Mouse (Mus musculus) mammary gland, adult 2 months (tissue): ENCODE data around the gene Slf2. TPM values are rescaled to one million over a fixed set of nuclear protein-coding genes. Genes with fewer than 3 reads are reported as not detected.

Source experiments
- polyA plus RNA-seq: library from polyadenylated mRNA; depleted of rRNA; stranded (reverse); fragments of >200 nt; gene quantifications from 2 replicates; pipeline ENCODE4 v1.2.3, GENCODE M21; 2012; ENCODE audit warnings: low replicate concordance; rRNA removed

Slf2 gene
- polyA plus RNA-seq: 27.0 and 109 TPM in 2 replicates

GRCm38 (mm10) chr19:44930744-44931453 lies at the start of gene Slf2:
Slf2 (plus strand) TSS chr19:44931151.

GRCm38 (mm10) chr19:44988831-44989566 lies 58.0 kb downstream of the Slf2 start, which contains the start of gene Sema4g:
Sema4g (plus strand) TSS chr19:44989101.

GRCm38 (mm10) chr19:45005444-45005843 lies 74.5 kb downstream of the Slf2 start, which contains the start of gene Twnk:
Twnk (plus strand) TSS chr19:45005663.

GRCm38 (mm10) chr19:45005957-45006712 lies 75.2 kb downstream of the Slf2 start, which contains the start of gene Mrpl43:
Mrpl43 (minus strand) TSS chr19:45006442.

GRCm38 (mm10) chr19:45014335-45014971 lies 83.5 kb downstream of the Slf2 start, which contains the start of gene Lzts2:
Lzts2 (plus strand) TSS chr19:45014414.

Other genes with a start within 250 kb of the Slf2 start
- gene Pax2, start 175.1 kb upstream of the Slf2 start, polyA plus RNA-seq: not detected in 2 replicates
- gene Sema4g, start 58.0 kb downstream of the Slf2 start, polyA plus RNA-seq: 6.9 and 7.6 TPM in 2 replicates
- 7.1 and 15.0 TPM in 2 replicates for gene Twnk, start 74.5 kb downstream of the Slf2 start, polyA plus RNA-seq
- 67.3 and 149 TPM in 2 replicates for gene Mrpl43, start 75.3 kb downstream of the Slf2 start, polyA plus RNA-seq
- gene Lzts2, start 83.3 kb downstream of the Slf2 start, polyA plus RNA-seq: 111 and 227 TPM in 2 replicates
- 0.55 and 4.3 TPM in 2 replicates for gene Pdzd7, start 114.6 kb downstream of the Slf2 start, polyA plus RNA-seq
- gene Sfxn3, start 116.4 kb downstream of the Slf2 start, polyA plus RNA-seq: 41.9 and 58.2 TPM in 2 replicates
- gene Kazald1, start 144.1 kb downstream of the Slf2 start, polyA plus RNA-seq: 3.9 and 5.0 TPM in 2 replicates
- 0.06 and 0.13 TPM in 2 replicates for gene Tlx1, start 219.5 kb downstream of the Slf2 start, polyA plus RNA-seq